Mouse (Mus musculus) liver, postnatal 0 days (tissue): Measurements from ENCODE around the gene Rer1.

Experiments used
- CTCF ChIP-seq: sonication (generic); IDR thresholded peaks from 2 replicates; pipeline ENCODE4 v1.5.1; 2016; ENCODE audit warnings: antibody characterized with exemption, low read depth
- EP300 ChIP-seq: IDR thresholded peaks from 2 replicates; pipeline ENCODE4 v1.6.1; 2016; ENCODE audit warnings: antibody characterized with exemption, low read depth, mild to moderate bottlenecking

DNA sequence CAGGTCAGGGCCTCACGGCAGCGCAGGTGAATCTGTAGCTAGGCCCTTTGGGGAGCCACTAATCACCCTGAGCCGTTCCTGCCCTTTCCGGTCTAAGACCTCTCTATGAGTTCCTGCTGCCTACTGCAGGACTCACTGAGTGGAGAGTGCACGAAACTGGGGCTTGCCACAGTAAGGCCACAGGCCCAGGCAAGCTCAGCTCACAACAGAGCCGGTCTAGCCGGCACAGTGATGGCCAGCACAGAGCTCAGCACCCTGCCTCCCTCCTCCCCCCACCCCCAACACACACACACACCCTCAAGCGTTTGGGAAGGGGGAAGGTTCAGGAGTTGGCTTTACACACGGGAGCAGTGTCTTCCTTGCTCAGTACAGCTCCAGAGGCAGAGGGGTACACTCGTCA, 27.9 kb downstream of the Rer1 start:
- TF ChIP-seq CTCF = no peak
- no peak for TF ChIP-seq EP300
